Mouse (Mus musculus): Measurements from ENCODE around the gene Col7a1. TPM values are rescaled to one million over a fixed set of nuclear protein-coding genes. Genes with fewer than 3 reads are reported as not detected.

Col7a1 gene
- polyA plus RNA-seq, 1 experiment from 2014 or later: 0.11 TPM

DNA sequence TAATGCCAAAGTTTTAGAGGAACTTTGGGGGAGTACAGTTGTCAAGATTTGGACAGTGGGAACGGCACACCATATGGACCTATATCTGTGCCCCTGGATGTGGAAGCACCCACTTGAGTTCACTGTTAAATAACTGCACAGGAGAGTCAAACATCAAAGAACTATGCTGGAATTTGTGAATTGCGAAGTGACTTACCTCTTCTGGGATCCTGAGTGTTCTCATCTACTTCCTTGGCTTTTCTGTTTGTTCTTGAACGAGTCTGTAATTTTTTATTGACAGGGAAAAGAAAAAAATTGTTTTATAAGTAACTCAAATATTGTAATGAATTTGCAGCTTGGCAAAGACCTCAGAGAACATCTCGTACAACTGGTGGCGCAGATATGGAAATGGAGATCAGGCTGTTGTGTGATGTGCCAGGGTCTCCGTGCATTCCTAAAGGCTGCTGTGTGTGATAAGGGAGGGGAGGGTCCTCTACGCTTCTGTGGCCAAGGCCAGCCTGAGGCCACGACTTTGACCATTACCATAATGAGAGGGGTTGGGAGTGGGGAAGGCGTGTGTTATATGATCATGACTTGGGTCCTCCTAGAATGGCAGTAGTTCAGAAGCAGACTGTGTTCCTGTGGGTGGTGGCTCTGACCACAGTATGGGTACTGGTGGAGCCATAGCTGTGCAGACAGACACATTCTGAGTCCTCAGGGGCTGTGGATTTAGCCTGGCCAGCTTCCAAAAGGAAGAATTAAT is 39.4 kb downstream of the Col7a1 start:
- WGBS (ENCODE audit: missing documents): 91% methylated on average over 9 of the region's 9 CpGs
- H3K4me3 ChIP-seq (ENCODE audit: inconsistent target): peak overlapping the region; percentile 76
- peaks cover 59% of the 10 kb centered on the region for H3K79me2 ChIP-seq (ENCODE audit: inconsistent target)
- peak overlapping the region; percentile 41; the same call in 1 of the 2 replicates for H3K27ac ChIP-seq
- no peaks in the 10 kb centered on the region for H3K36me3 ChIP-seq (ENCODE audit: inconsistent target)

- H3K27ac ChIP-seq: no peak overlapping the region
- peaks cover 69% of the 10 kb centered on the region for H3K79me2 ChIP-seq (ENCODE audit: inconsistent target)
- no peak overlapping the region for H3K4me3 ChIP-seq (ENCODE audit: inconsistent target)
- H3K36me3 ChIP-seq (ENCODE audit: inconsistent target): no peaks in the 10 kb centered on the region
- 75% methylated on average over 9 of the region's 9 CpGs for WGBS (ENCODE audit: missing documents)
These were observed 43.0 kb downstream of the Col7a1 start for GRCm38 (mm10) chr9:108996411-108996810.

DNA sequence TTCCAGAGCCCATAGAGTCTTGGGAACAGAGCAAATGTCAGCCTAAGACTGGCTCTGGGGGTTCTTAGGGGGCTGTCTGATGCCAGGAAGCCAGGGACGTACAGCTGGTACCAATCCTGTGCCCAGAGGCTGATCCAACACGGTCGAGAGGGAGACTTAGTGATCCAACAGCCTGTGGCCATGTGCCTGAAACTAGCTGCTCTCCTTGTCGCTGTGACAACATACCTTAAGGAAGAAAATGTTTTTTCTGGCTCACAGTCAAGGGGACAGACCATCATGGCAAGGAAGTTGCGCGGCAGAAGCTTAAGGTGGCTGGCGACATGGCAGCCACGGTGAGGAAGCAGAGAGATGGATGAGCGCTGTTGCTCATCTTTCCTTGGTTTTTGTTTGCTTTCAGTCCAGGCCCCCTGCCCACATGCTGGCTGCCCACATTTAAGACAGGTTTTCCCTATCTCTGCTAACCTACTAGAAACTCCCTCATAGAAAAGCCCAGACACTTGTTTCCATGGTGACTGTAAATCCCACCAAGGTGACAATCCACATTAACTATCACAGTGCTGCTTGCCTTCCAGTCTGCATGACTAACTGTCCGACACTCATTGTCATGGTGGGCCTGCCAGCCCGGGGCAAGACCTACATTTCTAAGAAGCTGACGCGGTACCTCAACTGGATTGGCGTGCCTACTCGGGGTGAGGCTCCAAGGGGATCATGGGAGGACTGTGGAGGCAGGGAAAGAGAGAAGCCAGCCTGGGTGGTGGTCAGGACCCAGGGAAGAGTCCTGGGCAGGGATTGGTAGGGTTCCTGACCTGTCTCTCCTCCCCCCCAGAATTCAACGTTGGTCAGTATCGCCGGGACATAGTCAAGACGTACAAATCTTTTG is 45.1 kb downstream of the Col7a1 start:
- 69% methylated on average over 19 of the region's 19 CpGs for WGBS (ENCODE audit: missing documents)
- peak overlapping the region; percentile 84 for H3K27ac ChIP-seq

DNA sequence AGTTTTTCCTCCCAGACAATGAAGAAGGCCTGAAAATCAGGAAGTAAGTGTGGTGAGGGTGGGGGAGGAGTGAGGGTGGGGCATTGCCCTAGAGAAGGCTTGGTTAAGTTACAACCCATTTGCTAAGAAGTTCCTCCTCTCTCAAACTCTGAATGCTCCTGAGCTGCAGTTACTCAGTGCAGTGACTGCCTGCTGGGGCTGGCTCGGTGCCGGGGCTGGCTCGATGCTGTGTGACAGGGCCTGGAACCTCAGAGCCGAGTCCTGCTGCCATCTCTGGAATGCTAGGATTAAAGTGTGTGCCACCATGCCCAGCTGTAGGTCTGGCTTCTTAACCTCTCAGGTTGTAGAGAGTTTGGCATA is 45.8 kb downstream of the Col7a1 start:
- peaks cover 46% of the 10 kb centered on the region for H3K79me2 ChIP-seq (ENCODE audit: inconsistent target)
- peaks cover 11% of the 10 kb centered on the region for H3K36me3 ChIP-seq (ENCODE audit: inconsistent target)
- 2% methylated on average over 4 of the region's 4 CpGs for WGBS (ENCODE audit: missing documents)
- H3K4me3 ChIP-seq (ENCODE audit: inconsistent target): no peak overlapping the region
- H3K27ac ChIP-seq: peak overlapping the region; percentile 84

More for the DNA sequence above, 45.1 kb downstream of the Col7a1 start:
- H3K4me3 ChIP-seq (ENCODE audit: inconsistent target): no peak overlapping the region
- H3K79me2 ChIP-seq (ENCODE audit: inconsistent target): peaks cover 52% of the 10 kb centered on the region
- H3K36me3 ChIP-seq (ENCODE audit: inconsistent target): peaks cover 11% of the 10 kb centered on the region

- Histone ChIP-seq H3K79me2 (ENCODE audit: inconsistent target) (peaks cover 30% of the 10 kb centered on the region), H3K27ac (no peak overlapping the region), H3K4me3 (ENCODE audit: inconsistent target) (no peak overlapping the region), H3K36me3 (ENCODE audit: inconsistent target) (peaks cover 20% of the 10 kb centered on the region)
- 16% methylated on average over 3 of the region's 3 CpGs for WGBS (ENCODE audit: missing documents)
These were observed 47.3 kb downstream of the Col7a1 start for GRCm38 (mm10) chr9:109000726-109001125.

DNA sequence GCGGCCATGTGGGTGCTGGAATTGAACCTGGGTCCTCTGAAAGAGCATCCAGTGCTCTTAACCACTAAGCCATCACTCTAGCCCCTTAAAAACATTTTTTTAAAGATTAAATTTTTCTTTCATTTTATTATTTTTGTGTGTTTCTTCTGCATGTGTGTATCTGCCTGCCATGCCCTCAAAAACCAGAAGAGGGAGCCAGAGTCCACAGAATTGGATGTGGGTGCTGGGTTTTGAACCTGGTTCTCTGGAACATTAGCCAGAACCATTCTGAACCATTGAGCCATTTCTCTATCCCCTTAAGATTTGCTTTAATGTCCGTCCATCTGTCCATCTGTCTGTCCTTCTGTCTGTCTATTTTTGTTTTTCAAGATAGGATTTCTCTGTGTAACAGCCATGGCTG is 49.8 kb downstream of the Col7a1 start:
- Histone ChIP-seq H3K27ac (no peak overlapping the region), H3K79me2 (ENCODE audit: inconsistent target) (peaks cover 5% of the 10 kb centered on the region; the same call in 1 of the 2 replicates), H3K36me3 (ENCODE audit: inconsistent target) (peaks cover 43% of the 10 kb centered on the region), H3K4me3 (ENCODE audit: inconsistent target) (no peak overlapping the region)
- WGBS (ENCODE audit: missing documents): 64% methylated on average over 2 of the region's 2 CpGs

GRCm38 (mm10) chr9:109007025-109007780 is 53.8 kb downstream of the Col7a1 start:
- H3K79me2 ChIP-seq (ENCODE audit: inconsistent target): no peaks in the 10 kb centered on the region
- no peak overlapping the region for H3K4me3 ChIP-seq (ENCODE audit: inconsistent target)
- peaks cover 51% of the 10 kb centered on the region for H3K36me3 ChIP-seq (ENCODE audit: inconsistent target)
- 88% methylated on average over 21 of the region's 21 CpGs for WGBS (ENCODE audit: missing documents)
- H3K27ac ChIP-seq: no peak overlapping the region

DNA sequence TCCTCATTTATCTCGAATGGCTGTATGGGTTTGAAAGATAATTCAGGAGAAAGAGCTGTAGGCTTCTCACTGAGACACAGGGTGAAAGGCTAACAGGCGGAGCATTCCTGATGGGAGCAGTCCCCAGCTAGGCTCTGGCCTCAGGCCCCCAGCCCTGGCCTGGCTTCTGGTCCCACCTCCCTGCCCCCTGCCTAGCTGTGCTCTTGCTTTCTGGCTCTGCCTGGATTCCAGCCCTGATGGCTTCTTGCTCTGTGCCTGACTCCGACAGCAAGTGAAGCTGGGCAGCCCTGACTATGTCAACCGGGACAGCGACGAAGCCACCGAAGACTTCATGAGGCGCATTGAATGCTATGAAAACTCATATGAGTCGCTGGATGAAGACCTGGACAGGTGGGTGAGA is 54.7 kb downstream of the Col7a1 start:
- no peak overlapping the region for H3K27ac ChIP-seq
- H3K4me3 ChIP-seq (ENCODE audit: inconsistent target): no peak overlapping the region
- 96% methylated on average over 9 of the region's 9 CpGs for WGBS (ENCODE audit: missing documents)
- H3K79me2 ChIP-seq (ENCODE audit: inconsistent target): no peaks in the 10 kb centered on the region
- peaks cover 45% of the 10 kb centered on the region; the same call in 1 of the 2 replicates for H3K36me3 ChIP-seq (ENCODE audit: inconsistent target)

GRCm38 (mm10) chr9:109008994-109009635 is 55.7 kb downstream of the Col7a1 start:
- 0 out of 2 replicates have a peak overlapping the region, but pooled peaks have one; percentile 5 for H3K27ac ChIP-seq
- WGBS (ENCODE audit: missing documents): 68% methylated on average over 7 of the region's 10 CpGs
- peaks cover 52% of the 10 kb centered on the region; the same call in 1 of the 2 replicates for H3K36me3 ChIP-seq (ENCODE audit: inconsistent target)
- H3K79me2 ChIP-seq (ENCODE audit: inconsistent target): no peaks in the 10 kb centered on the region
- H3K4me3 ChIP-seq (ENCODE audit: inconsistent target): no peak overlapping the region

GRCm38 (mm10) chr9:109009636-109010315 is 56.4 kb downstream of the Col7a1 start:
- WGBS (ENCODE audit: missing documents): 26% methylated on average over 17 of the region's 17 CpGs
- H3K27ac ChIP-seq: 0 out of 2 replicates have a peak overlapping the region, but pooled peaks have one; percentile 10
- peaks cover 52% of the 10 kb centered on the region; the same call in 1 of the 2 replicates for H3K36me3 ChIP-seq (ENCODE audit: inconsistent target)
- no peak overlapping the region for H3K4me3 ChIP-seq (ENCODE audit: inconsistent target)
- H3K79me2 ChIP-seq (ENCODE audit: inconsistent target): no peaks in the 10 kb centered on the region

DNA sequence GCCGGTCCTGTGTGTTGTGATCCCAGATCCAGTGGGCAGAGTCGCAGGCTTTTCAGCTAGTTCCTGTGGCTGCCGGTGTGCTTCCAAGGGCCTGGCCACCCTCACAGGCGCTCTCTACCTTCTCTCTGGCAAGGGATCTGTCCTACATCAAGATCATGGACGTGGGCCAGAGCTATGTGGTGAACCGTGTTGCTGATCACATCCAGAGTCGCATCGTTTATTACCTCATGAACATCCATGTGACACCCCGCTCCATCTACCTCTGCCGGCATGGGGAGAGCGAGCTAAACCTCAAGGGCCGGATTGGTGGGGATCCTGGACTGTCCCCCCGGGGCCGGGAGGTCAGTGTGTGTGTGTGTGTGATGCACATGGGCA is 56.9 kb downstream of the Col7a1 start:
- no peak overlapping the region for H3K4me3 ChIP-seq (ENCODE audit: inconsistent target)
- 67% methylated on average over 14 of the region's 14 CpGs for WGBS (ENCODE audit: missing documents)
- H3K79me2 ChIP-seq (ENCODE audit: inconsistent target): no peaks in the 10 kb centered on the region
- peaks cover 47% of the 10 kb centered on the region; the same call in 1 of the 2 replicates for H3K36me3 ChIP-seq (ENCODE audit: inconsistent target)
- no peak overlapping the region for H3K27ac ChIP-seq

DNA sequence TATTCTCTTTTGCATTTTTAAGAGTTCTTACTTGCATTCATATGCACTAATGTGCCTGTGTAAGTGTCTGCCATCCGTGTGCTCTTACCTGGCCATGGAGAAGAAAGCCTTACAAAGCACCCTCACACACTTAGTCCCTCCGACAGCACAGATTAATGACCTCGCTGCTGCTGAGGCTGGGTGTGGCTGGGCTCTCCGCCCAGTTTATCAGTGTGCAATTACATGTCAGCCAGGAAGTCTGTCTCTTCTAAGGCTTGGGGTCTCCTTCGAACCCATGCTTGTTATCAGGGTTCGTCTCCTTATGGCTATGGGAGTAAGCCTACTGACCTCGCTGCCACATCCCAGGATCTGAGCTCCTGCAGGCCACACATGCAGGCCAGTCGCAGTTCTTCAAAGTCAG is 62.0 kb downstream of the Col7a1 start:
- Histone ChIP-seq H3K27ac (no peak overlapping the region), H3K36me3 (ENCODE audit: inconsistent target) (peaks cover 17% of the 10 kb centered on the region; the same call in 1 of the 2 replicates), H3K79me2 (ENCODE audit: inconsistent target) (peaks cover 7% of the 10 kb centered on the region; the same call in 1 of the 2 replicates), H3K4me3 (ENCODE audit: inconsistent target) (no peak overlapping the region)
- WGBS (ENCODE audit: missing documents): 92% methylated on average over 8 of the region's 8 CpGs

- no peak overlapping the region; the same call in 1 of the 2 replicates for H3K4me3 ChIP-seq (ENCODE audit: inconsistent target)
- peak overlapping the region; percentile 65 for H3K27ac ChIP-seq
- peaks cover 7% of the 10 kb centered on the region; the same call in 1 of the 2 replicates for H3K79me2 ChIP-seq (ENCODE audit: inconsistent target)
- peaks cover 8% of the 10 kb centered on the region; the same call in 1 of the 2 replicates for H3K36me3 ChIP-seq (ENCODE audit: inconsistent target)
- 20% methylated on average over 11 of the region's 11 CpGs for WGBS (ENCODE audit: missing documents)
These were observed 63.7 kb downstream of the Col7a1 start for GRCm38 (mm10) chr9:109016973-109017604.
